Comparison of ENCODE assay signal across 1 mouse cellular context in the genomic region with DNA sequence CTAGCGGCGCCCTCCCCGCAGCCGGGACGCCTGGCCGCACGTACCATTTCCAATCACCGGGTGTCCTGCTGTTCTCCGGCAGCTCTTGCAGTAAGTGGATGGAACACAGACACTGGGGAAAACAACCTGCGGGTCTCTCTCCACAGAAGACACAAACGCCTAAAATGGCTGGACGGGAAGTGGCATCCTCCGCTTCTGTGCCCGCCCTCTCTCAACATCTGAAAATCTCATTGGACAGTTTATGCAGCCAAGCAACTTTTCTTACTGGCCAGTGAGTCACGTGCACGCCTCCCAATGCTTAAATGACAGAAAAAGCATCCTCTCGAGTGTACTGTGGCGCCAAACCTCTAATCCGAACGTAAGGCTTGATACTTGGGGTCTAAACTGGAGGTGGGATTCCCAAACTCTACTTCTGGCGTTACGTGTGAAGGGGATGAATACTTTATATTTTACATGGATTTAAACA.
TF ChIP-seq lines count a peak whose summit lies in the region.

A gene (minus strand): TSS at position 194 of the 466 bp plus-strand sequence.

TF ChIP-seq in MEL, 35 proteins besides CTCF, POLR2A, EP300 and RAD21 (continued from another document):
- TF ChIP-seq KAT2A (conservative IDR thresholded peaks at IDR 0.05; ENCODE audit: low read depth, low read length) = no peak; the same call in 1 of the 2 replicates
- TF ChIP-seq POLR2AphosphoS2 (IDR thresholded peaks at IDR 0.05; ENCODE audit: low read length) = 0 out of 2 replicates have a peak, but pooled peaks have one; percentile 41
- peak; percentile 89 for TF ChIP-seq TBP (IDR thresholded peaks at IDR 0.05; ENCODE audit: low read depth, low read length)
- 0 out of 2 replicates have a peak, but pooled peaks have one; percentile 52 for TF ChIP-seq ELF1 (IDR thresholded peaks at IDR 0.05; ENCODE audit: low read depth, low read length)
- no peak for TF ChIP-seq CHD2 (IDR thresholded peaks at IDR 0.05; ENCODE audit: low read length)
- no peak for TF ChIP-seq ZKSCAN1 (IDR thresholded peaks at IDR 0.05; ENCODE audit: low read depth, low read length)
- TF ChIP-seq MYB (IDR thresholded peaks at IDR 0.05; ENCODE audit: low read depth, low read length) = no peak
- no peak for TF ChIP-seq GABPA (IDR thresholded peaks at IDR 0.05; ENCODE audit: low read depth, low read length)
- TF ChIP-seq ZC3H11A (IDR thresholded peaks at IDR 0.05; ENCODE audit: low read depth, low read length) = no peak
- no peak for TF ChIP-seq ZNF384 (IDR thresholded peaks at IDR 0.05; ENCODE audit: low read depth, low read length)
